Mouse (Mus musculus) 416B (cell line): ENCODE results near the gene Gm20696.
A peak's percentile ranks its signal among the peaks of the same experiment; 100 is the strongest.

Source experiments
- DNase-seq: peaks from one replicate; pipeline ENCODE4 v3.0.0; 2011; ENCODE audit warnings: low read depth

The Gm20696 gene

DNA sequence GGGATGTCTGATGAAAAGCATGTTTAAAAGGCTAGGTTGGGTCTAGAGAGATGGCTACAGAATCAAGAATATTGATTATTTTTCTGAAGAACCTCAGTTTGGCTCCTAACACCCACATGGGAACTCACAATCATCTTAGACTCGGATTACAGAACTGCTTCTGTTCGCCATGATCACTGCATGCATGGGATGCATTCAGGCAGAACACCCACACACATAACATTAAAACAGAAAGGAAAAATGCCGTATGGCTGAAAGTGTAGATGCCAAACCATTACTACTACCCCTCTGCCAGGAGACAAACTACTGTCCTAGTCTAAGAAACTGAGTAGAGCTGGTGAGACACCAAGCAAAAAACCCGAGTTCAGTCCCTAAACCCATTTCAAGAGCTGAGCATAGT lies 336.4 kb downstream of the Gm20696 start:
- DNase-seq = no peak

GRCm38 (mm10) chr6:99328634-99329033 lies 338.0 kb downstream of the Gm20696 start:
- no peak for DNase-seq

DNA sequence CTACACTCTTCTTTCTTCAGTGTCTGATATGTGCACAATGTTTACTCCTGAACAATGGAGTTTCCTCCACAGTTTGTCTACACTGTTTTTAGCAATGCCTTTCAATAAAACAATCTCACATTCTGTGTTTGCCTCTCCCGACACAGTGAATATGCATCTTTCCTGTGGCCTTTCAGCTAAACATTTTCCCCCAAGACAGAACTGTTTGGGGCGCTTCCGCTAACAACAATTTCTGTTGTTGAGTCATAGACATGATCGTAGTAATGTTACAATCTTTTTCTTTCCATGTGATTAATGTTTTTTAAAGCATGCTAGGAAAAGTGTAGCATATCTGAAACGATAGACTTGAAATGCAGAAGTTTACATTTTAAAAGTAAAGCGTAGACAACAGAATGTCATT lies 338.5 kb downstream of the Gm20696 start:
- no peak for DNase-seq

- no peak for DNase-seq
These were observed 338.9 kb downstream of the Gm20696 start for GRCm38 (mm10) chr6:99327721-99328120.

DNA sequence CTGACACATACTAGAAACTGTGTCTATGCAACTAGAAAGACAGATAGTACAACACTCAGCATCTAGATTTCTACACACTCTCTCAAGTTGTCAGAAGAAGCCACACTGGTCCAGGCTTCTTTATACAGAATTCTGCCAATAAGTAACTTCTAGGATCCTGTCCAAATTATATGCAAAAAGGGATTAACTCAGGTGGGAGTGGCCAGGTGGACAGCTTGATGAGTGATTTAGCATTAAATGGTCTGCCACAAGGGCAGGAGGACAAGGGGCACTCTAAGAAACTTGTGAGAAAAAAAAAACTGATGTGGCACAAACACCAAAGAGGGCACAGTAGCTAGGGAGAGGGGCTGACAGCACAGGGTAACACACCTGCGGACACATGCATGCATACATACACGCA lies 340.7 kb downstream of the Gm20696 start:
- DNase-seq = no peak

- DNase-seq = no peak
These were observed 341.1 kb downstream of the Gm20696 start for GRCm38 (mm10) chr6:99325461-99325860.

DNA sequence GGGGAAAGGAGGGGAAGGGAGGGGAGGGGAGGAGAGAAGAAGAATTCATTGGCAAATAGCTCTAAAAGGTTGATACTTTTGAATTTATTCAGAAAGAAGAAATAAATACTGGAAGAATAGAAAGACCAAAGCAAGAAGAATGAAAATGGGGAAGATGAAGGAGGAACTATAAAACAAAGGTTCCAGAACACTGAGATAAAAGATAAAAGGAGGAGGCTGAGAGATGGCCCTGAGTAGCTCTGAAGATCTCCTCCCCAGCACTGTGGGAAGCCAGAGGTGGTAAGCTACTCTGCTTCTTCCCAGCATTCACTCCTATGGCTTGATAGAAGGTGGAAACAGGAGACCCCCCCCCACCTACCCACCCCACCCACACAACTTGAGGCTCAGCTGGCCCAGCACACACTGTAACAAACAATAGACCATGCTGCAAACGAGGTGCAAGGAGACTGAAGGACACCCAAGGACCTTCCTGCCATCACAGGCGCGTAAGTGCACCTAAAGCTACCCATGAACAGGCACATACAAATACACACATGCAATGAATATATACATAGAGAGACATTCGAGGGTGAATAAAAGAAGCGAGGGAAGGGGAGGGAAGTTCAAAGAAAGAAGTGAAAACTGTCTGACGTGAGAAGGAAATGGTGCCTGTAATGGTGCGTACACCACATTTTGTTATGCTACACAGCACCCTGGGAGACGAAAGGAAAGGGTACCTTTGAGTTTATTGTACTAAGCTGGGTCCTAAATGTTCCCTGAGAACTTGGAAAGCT lies 344.3 kb downstream of the Gm20696 start:
- DNase-seq = no peak

- no peak for DNase-seq
These were observed 346.2 kb downstream of the Gm20696 start for GRCm38 (mm10) chr6:99320444-99320843.

DNA sequence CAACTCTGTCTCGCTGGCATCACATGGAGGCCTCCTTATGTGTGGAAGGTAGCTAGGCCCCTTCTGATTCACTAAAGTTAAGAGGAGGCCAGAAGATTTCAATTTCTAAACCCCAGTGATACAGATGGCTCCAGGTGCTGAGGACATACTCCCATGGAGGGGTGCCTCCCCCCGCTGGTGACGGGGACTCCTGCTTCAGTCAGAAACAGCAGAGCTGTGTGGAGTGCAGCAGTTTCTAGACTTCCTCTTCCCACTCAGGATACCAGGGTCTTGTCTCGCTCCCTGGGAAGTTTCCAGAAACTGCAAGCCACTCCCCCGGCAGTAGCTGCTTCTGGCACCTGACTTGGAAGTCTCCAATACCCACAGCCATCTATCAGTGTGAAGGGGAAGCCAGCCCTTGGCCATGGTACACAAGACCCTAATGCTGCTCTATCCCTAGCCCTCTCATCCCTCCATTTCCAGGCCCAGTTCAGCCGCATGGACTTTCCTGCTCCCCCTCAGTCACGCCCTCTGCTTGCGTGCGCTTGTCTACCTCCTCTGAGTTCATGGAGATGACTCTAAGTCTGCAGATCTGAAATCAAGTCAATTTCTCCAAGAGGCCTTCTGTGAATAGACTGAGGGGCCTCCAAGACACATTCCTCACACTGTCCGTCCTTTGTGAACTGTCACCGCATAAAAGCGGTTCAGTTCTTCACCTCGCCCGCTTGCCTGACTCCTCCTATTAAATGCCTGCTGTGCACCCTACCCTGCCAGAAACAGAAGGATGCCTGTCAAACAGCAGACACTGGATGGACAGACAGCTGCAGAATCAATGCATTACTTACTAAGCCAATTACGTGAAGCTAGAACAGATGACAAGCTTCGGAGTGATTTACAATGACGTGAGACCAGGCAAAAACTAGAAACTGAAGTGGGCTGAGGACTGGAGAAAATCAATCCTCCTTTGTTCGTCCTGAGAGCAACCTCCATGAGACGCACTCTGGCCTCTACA lies 346.9 kb downstream of the Gm20696 start:
- DNase-seq = no peak

GRCm38 (mm10) chr6:99314746-99315145 lies 351.9 kb downstream of the Gm20696 start:
- no peak for DNase-seq

- DNase-seq = no peak
These were observed 356.1 kb downstream of the Gm20696 start for GRCm38 (mm10) chr6:99310529-99310928.

DNA sequence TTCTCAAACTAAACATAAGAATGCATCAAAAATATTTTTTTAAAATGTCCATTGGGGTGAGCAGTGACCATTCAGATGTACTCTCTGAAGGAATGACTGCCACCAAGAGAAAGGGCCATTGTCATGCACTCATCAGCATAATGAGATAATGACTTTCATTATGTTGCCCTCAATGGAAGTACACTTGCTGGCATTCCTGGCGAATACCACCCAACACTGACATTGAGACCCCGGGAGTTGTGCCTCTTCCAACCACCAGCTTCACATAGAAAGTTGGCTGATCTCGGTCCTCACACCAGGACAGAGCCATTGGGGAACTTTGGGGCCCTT lies 356.5 kb downstream of the Gm20696 start:
- no peak for DNase-seq

DNA sequence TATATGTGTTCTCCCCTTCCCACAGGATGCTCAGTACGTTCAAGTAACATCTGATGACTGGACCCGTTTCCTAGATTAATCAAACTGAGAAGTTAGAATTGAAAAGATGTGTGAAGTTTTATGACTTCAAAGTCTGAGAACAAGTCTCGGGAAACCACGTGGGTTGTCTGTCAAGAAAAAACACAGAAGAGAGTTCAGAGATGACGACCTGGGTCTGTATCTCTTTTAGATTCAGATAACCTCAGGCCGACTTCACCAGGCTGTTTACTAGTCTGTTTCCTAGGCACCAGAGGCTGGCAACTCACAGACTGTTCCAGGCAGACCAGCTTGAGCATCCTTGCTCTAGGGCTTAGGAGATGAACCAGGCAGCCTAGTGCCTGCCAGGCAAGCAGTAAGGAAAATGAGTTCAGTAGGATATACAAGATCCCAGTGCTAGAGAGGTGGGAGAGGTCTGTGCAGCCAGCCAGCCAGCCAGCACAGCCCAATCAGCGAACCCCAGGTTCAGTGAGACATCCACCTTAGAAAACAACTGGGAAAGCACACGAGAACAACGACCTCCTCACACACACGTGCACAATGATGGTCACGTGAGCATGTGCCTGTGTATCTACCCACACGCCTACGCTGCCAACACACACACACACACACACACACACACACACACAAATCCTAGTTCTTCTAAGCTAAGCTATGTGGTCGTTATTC lies 357.0 kb downstream of the Gm20696 start:
- no peak for DNase-seq

- no peak for DNase-seq
These were observed 360.8 kb downstream of the Gm20696 start for GRCm38 (mm10) chr6:99305751-99306150.

DNA sequence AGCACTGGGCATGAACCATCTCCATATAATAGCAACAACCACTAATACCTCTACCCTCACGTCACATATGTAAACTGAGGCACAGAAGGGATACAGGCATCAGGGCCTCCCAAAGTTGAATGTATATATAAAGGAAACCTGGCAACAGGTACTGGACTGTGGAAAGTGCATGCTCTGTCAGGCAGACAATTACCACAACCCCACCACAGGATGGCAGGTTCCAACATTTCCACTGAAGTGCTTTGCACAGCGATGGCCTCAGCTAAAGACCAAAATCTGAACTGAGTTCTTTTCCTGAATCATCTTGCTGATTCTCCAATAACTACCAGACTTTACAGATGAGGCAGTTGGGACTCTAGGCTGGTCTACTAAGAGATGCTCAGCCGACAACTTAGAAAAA lies 361.4 kb downstream of the Gm20696 start:
- no peak for DNase-seq

- DNase-seq = peak; percentile 31
These were observed 363.7 kb downstream of the Gm20696 start for GRCm38 (mm10) chr6:99302662-99303435.

DNA sequence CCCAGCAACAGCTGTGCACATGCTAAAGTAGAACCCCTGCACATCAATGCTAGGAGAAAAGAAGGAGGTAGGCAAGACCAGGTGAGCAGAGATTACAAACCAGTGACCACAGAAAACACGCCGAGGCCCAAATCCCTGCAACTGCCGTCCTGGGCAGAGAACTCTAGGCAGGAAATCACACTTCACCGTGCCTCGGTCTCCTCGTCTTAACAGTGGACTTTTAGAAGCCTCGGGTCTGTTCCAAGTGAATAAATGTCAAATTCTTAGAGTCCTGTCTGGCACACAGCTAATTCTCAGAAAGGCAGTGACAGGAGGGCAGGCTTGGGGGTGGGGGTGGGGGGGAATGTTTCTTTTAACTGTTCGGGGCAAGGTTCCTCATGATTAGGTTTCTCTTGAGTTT lies 364.7 kb downstream of the Gm20696 start:
- DNase-seq = no peak

GRCm38 (mm10) chr6:99300235-99300634 lies 366.4 kb downstream of the Gm20696 start:
- no peak for DNase-seq

DNA sequence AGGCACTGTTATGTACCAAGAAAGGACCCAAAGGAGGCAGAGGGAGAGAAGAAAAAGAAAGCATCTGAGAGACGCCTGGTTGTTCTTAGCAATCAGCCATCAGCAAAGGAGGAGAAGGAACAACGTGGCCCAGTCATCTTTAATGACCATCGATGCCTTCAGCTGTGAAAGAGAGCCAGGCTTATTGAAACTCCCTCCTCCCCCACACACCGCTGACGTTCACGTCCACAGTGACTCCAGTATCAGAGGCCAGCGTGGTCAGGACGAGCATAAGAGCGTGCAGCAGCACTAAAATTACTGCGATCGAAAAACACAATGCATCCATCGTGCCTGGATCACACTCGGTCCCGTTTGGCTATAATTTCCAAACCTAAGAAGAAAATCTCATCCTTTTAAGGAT lies 367.4 kb downstream of the Gm20696 start:
- no peak for DNase-seq

DNA sequence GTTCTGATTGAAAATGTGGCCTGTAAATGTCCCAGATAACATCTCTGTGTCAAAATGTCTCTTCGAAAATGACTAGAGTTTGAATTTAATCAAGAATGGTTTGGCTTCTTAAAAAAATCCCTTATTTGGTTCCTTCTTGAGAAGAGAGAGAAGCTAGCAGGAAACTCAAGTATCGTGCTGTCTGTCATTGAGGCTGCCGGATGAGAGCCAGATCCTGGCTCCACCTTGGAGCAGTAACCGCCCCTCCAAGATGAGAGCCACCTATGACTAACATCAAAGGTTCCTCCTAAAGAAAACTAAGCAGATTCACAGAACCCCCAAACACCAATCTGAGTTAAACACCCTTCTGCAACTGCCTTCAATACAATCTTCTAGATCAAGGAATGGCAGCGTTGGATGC lies 369.1 kb downstream of the Gm20696 start:
- DNase-seq = no peak

DNA sequence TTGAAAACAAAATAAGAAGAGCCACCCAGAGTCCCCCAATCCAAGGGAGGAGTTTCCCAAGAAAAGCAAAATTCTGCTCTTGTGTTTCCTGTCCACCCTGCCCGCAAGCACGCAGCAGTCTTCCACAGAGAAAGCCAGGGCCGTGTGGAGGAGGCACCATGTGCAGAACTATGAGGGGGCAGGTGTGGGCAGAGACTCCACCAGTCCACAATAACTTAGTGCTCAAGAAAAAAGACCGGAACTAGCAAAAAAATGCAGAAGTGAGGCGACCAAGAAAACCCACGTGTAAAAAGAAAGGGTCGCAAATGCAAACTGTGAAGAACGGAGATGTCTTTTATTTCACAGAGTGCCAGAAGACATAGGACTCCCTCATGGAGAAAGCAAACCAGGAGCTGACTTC lies 371.1 kb downstream of the Gm20696 start:
- no peak for DNase-seq

DNA sequence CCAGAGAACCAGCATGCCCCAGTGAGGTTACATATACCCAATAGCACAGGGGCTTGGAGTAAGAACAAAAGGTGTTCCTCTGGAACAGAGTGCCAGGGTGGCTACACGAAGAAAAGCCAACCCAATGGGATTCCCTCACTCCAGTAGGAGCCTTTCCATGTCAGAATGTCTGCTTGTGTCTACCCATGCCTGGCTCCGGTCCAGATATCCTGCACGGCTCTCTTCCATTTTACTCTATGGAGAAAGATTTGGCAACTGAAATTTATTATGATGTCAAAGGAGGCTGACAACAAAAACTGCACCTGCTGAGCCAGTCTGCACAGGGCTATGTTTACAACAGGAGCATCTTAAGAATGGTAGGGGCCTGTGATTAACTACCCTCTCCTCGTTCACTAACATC lies 377.4 kb downstream of the Gm20696 start:
- no peak for DNase-seq
